Mouse (Mus musculus) ovary, adult 18-20 months (tissue): ENCODE results near the gene Sbsn.

ENCODE experiments used
- DNase-seq: peaks from one replicate; pipeline ENCODE4 v3.0.0; 2022; ENCODE audit warnings: low spot score, mixed read lengths

The Sbsn gene

DNA sequence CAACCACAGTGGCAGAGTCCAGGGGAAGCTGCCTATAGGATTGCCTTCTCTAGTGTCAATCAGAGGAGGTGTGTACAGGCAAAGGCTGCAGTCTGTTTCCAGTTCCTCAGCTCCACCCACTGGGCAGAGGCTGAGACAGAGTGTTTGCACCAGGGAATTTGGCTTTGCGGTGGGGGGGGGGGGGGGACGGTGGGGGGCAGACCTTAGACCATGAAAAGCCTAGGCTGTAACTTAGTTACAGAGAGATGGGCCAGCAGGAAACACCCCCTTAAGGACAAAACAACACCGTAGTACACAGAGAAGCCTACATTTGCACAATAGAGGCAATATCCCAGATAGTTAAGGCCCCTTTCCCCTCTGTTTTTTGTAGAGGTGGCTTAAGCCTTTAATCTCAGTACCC is 5.7 kb downstream of the Sbsn start:
- DNase-seq = no peak

DNA sequence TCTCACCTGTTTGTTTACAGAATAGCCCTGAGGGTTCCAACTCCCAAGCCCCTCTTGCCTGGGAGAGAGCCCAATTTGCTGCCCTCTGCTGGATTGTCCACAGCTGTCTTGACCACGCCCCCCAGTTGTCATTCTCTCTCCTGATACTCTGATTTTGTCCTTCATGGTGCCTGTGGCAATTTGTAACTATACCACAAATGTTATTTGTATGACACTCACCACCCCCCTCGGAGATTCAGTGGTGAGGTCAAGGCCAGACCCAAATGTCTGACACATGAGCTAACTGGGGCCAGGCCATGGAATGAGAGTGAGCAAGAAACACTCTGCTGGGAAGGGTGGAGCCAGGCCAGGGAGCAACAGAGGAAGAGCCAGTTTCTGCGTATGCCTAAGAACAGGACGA is 7.6 kb downstream of the Sbsn start:
- DNase-seq = no peak

DNA sequence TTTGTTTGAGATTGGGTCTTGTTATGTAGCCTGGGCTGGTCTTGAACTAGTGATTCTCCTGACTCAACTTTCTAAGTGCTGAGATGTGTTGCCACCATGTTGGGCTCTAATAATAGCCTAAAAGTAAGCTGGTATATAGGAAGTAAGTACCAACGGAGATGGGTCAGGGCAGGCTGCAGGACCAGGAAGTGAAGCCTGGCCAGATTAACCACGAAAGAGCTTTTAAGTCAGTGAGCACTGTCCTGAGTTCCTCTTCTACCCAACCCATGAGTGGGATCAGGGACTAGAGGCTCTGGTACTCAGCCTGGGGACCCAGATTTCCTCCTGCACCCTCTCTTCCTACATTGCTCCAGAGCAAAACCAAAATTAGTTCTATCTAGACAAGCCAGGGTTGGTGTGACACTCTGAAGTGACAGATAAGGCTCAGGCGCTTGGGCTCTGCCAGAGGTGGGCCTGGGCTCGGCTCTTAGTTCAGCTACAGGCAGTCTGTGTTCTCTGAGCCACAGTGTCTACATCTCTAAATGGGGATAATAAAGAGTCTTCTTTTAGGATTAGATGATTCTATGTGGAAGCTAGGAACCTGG is 10.6 kb downstream of the Sbsn start:
- no peak for DNase-seq

- DNase-seq = no peak
Measured at GRCm38 (mm10) chr7:30763456-30763855, 12.2 kb downstream of the Sbsn start, which contains the start of gene Dmkn. Gene Dmkn, plus strand, starts transcription at chr7:30763756.

DNA sequence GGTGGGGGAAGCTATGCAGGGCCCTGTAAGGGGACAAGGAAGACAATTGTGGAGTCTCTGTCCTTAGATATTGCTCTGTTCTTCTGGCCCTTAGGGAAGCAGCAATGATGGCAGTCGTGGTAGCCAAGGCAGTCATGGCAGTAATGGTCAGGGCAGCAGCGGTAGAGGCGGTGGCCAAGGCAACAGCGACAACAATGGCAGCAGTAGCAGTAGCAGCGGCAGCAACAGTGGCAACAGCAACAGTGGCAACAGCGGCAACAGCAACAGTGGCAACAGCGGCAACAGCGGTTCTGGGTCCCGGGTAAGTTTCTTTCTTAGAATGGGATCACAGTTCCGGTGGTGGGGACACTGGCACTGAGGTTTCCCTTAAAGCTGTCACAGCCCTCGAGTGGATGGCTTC is 13.9 kb downstream of the Sbsn start:
- no peak for DNase-seq

DNA sequence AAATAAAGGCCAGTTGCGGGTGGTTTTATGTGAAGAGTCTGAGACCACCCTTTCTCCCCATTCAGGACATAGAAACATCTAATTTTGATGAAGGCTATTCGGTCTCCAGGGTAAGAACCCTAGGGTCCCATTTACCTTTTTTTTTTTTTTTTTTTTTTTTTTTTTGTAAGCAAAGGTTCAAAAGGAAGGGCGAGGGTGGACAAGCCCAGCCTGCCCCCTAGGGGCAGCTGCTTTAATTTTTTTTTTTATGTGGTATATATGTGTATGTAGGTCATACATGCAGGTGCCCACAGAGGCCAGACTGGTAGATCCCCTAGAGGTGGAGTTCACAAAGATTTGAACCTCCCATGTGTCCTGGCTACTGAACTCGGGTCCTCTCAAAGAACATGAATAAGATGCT is 15.1 kb downstream of the Sbsn start:
- no peak for DNase-seq

- DNase-seq = no peak
Measured at GRCm38 (mm10) chr7:30769236-30769635, 18.0 kb downstream of the Sbsn start.

GRCm38 (mm10) chr7:30776104-30776503 is 24.8 kb downstream of the Sbsn start:
- DNase-seq = no peak

- DNase-seq = no peak
Measured at GRCm38 (mm10) chr7:30777081-30777579, 25.9 kb downstream of the Sbsn start.

GRCm38 (mm10) chr7:30777911-30778310 is 26.6 kb downstream of the Sbsn start:
- DNase-seq = no peak

DNA sequence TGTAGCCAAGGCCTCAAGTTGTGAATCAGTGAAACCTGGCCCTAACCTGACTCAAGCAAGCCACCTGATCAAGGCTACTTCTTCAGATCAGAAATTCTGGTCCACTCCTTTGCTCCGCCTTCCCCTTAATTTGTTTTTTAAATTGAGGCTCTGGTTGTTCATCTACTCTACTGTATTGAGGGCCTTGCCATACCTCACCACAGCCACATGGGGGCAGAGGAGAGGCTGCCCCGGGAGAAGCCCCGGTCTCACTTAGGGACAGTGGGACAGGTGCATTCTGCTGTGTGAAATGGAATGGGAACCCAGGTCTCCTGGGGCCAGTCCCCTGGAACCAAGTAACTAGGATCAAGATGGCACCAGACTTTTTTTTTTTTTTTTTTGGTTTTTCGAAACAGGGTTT is 30.5 kb downstream of the Sbsn start:
- DNase-seq = no peak

DNA sequence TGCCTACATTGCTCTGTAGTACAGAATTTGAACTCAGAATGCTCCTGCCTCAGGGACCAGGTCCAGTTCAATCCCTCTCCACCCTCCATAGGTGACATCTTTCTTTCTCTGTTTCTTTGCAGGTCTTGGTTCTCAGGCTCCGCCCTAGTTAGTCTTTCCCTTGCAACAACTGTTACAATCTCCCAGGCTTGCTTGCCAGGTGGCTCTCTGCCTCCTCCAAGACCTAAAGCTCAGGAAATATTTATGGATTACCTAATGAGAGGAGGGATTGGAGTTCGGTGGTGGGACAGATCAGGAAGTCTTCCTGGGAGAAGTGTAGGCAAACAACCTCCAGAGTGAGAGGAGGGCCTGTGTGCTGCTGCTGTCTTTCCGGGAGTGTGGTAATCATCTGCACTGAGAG is 31.4 kb downstream of the Sbsn start:
- no peak for DNase-seq

- no peak for DNase-seq
Measured at GRCm38 (mm10) chr7:30785154-30785553, 33.9 kb downstream of the Sbsn start.

GRCm38 (mm10) chr7:30785721-30786546 is 34.7 kb downstream of the Sbsn start:
- DNase-seq = no peak

DNA sequence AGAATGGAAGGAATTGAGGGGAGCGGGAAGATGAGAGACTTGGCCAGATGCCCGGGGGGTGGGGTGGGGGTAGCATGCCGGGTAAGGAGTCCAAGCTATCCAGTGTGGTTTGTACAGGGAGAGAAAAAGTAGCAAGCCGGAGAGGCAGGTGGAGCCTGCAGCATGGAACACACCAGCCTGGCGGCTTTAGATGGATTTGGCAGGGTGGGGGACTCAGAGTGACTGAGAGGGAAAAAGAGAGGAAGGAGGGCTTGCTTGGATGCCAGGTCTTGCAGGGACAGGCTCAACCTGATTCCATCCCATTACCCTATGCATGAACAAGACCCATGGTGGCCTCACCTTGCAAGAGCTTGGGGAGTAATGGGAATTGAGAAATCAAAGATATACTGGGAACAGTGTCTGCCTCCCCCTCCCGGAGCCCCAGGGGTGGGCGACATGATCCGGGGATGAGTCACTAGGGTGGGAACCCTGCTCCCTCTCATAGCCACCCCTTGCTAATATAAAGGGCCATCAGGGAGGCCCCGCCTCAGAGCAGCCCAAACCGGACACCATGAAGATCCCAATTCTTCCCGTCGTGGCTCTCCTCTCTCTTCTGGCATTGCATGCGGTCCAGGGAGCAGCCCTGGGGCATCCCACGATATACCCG is 36.2 kb downstream of the Sbsn start, which contains the start of gene Krtdap:
Gene Krtdap (plus strand): TSS at position 520 of the 646 bp plus-strand sequence.
- no peak for DNase-seq

DNA sequence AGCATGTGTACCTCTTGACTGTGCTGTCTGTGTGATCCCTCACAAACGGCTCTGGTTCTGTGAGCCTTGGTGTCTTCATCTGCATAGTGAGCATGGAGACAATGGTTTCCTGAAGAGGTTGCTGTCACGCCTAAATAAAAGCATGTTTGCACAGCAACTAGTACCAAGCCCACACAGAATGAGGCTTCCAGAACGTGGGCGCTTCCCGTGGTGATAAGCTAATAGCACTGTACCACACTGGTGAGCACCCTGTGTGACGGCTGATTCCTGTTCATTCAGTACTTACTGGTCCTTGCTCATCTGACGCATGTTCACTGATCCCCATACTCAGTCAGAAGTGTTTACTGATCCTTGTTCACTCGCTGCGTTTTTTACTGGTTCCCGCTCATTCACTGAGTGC is 38.9 kb downstream of the Sbsn start:
- no peak for DNase-seq

DNA sequence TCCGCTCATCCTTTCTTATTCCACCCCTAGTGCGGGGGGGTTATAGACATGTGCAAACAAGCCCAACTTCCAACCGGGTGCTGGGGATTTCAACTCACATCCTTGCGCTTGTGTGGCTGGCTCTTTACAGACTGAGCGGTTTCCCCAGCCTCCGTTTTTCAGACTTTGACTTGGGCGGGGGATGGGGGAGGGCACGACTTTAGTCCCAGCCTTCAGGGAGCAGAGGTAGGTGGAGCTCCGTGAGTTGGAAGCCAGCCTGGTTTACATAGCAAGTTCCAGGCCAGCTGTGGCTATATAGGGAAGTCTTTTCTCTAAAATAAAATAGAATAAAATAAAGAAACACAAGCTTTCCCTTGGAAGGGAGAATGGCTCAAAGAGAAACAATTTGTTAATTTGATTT is 40.6 kb downstream of the Sbsn start:
- no peak for DNase-seq

DNA sequence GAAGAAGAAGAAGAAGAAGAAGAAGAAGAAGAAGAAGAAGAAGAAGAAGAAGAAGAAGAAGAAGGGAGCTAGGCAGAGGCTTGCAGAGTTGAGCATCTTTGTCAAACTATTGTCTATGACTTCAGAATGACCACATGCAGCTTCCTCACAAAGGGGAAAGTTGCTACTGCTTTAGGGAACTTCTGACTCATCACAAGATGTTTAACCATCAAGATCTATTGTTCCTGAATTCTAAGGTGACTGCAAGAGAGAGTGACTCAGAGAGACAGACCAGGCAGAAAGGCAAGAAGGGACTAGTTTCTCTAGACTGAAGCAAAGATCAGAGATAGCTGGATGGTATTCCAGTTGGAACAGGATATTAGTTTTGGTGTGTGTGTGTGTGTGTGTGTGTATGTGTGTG is 43.6 kb downstream of the Sbsn start:
- DNase-seq = no peak

GRCm38 (mm10) chr7:30796790-30797189 is 45.5 kb downstream of the Sbsn start:
- DNase-seq = no peak

DNA sequence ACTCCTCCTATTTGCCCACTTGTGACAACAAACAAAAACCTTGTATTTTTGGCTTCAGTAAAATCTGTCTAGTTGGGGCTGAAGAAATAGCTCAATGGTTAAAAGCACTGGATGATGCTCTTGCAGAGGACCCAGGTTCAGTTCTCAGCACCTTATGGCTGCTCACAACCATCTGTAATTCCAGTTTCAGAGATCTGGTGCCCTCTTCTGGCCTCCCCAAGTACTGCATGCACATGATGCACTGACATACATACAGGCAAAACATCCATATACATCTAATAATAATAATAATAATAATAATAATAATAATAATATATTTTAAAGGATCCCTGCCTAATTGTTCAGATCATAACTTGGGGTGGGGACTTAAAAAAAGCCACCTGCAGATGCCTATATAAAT is 49.4 kb downstream of the Sbsn start:
- no peak for DNase-seq

DNA sequence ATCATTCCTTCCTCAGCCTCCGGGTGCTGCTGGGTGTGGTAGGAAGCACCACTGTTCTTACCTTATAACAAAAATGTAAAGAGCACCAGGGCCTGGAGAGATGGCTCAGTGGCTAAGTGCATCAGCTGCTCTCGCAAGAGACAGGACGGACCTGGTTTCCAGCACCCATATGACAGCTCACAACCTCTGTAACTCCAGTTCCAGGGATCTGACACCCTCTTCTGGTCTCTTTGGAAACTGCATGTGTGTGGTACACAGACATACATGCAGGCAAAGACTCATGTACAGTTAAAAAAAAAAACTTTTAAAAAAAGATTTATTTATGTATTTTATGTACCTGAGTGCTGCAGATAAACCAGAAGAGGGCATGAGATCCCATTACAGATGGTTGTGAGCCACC is 52.0 kb downstream of the Sbsn start:
- DNase-seq = no peak

DNA sequence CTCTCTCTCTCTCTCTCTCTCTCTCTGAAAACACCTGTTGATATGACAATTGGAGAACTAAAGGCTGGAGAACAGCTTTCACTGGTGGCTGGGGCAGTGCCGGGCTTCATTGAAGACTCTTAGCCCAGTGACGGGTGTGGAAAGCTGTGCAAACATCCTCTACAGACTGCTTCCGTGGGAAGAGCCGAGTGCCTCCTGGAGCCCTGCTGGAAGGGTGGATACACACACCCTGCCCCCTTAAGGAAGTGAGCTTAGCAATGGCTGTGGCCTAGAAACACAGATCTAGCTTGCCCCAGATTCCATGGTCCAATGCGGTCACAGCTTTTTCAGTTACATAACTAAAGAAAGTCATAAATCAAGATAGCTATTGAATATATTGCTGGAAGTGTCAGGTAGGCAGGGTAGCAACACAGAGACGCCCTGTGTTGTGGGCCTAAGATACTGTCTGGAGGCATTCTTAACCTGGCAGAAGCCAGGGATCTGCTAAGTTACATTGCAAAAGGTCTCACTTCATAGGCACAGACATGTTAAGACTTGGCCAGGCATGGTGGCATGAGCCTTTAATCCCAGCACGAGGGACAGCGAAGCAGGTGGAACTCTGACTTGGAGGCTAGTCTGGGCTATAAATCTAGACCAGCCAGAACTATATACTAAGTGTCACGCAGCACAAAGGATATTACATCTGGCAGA is 52.9 kb downstream of the Sbsn start:
- DNase-seq = no peak
